Mouse (Mus musculus) cerebellum, adult 2 months (tissue): ENCODE results near the gene Psenen.

Experiments
- CTCF ChIP-seq: fragments of 200-500 bp; IDR thresholded peaks from 2 replicates; pipeline ENCODE4 v1.5.1; 2011; ENCODE audit warnings: low read depth, mild to moderate bottlenecking, control low read depth, low read length, moderate library complexity, borderline replicate concordance; ENCODE audit not compliant: insufficient read depth
- POLR2A ChIP-seq: fragments of 200-500 bp; IDR thresholded peaks from 2 replicates; pipeline ENCODE4 v1.6.1; 2011; ENCODE audit warnings: low read length, control low read depth, borderline replicate concordance; ENCODE audit not compliant: insufficient read depth

GRCm38 (mm10) chr7:30525954-30526353 is 37.5 kb downstream of the Psenen start:
- TF ChIP-seq CTCF = no peak
- TF ChIP-seq POLR2A = no peak
